Mouse (Mus musculus) megakaryocyte, embryonic 14.5 days (primary cell): ENCODE data around the gene Cplane1.

Source experiments
- FLI1 ChIP-seq: IDR thresholded peaks from 2 replicates; pipeline ENCODE4 v1.6.1; 2012; ENCODE audit warnings: low read length, inconsistent platforms, mixed read lengths
- GATA1 ChIP-seq: IDR thresholded peaks from 3 replicates; pipeline ENCODE4 v1.6.1; 2012; ENCODE audit warnings: mixed read lengths, low read length, inconsistent platforms, borderline replicate concordance

DNA sequence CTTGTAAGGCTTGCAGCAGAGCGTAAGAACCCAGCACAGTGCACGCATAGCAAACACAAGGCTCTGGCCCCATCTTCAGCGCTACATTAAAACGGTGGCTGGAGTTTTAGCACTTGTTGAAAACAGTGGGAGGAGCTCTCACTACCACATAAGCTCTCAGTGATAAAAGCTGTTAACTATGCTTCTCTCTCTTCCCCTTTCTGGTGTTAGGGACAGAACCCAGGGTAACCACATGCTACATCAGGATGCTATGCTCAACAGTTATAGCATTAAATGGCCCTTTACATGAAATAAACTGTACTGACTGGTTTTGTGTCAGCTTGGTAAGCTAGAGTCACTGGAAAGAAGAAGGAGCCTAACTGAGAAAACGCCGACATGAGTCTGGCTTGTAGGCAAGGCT, 125.2 kb downstream of the Cplane1 start:
- TF ChIP-seq GATA1 (no peak), FLI1 (no peak)
